ENCODE assay signal across 9 mouse cellular contexts in genomic region chr3:101516781-101517499, GRCm38 (mm10).
DNase-seq lines count a peak whose midpoint lies in the region; ATAC-seq and TF ChIP-seq lines count a peak whose summit lies in the region.
"Had no signal": no experiment of that assay in that cellular context is flagged by ENCODE, and none has a peak within 500 bp of the region (broad histone marks: within the 10 kb centered on the region; RNA-seq: fewer than 3 reads in every experiment).

No protein-coding gene starts in this region.

- TF ChIP-seq POLR2A in lung, adult 2 months (IDR thresholded peaks at IDR 0.05; ENCODE audit: borderline replicate concordance, extremely low read depth, low read depth, low read length): no peak
- no peak for TF ChIP-seq POLR2A in thymus, adult 2 months (IDR thresholded peaks at IDR 0.05; ENCODE audit: control insufficient read depth, extremely low read depth, insufficient read depth, low read length, poor library complexity)

- no peaks in the 10 kb centered on the region for H3K9me3 ChIP-seq in lung, embryonic 14.5 days (ENCODE audit: low read depth, low read length)
- no peaks in the 10 kb centered on the region for H3K9me3 ChIP-seq in forebrain, postnatal 0 days (ENCODE audit: low read length)
- no peaks in the 10 kb centered on the region for H3K9me3 ChIP-seq in limb, embryonic 11.5 days (ENCODE audit: control insufficient read depth, low read length)
- H3K9me3 ChIP-seq in midbrain, embryonic 16.5 days (replicated peaks; ENCODE audit: control insufficient read depth, low read length, poor library complexity, severe bottlenecking): no peaks in the 10 kb centered on the region

- DNase-seq in lung, embryonic 14.5 days: no peak
- DNase-seq in lung, adult 2 months: no peak
- no peak for DNase-seq in forebrain, postnatal 0 days
- DNase-seq in limb, embryonic 11.5 days (ENCODE audit: low spot score): no peak
- DNase-seq in testis, postnatal 10 days (ENCODE audit: low spot score): no peak
- no peak for DNase-seq in gastrocnemius, postnatal 10 days
- DNase-seq in thymus, adult 2 months: no peak

- ATAC-seq in lung, embryonic 14.5 days (ENCODE audit: insufficient read depth): no peak
- peak; percentile 70 for ATAC-seq in forebrain, postnatal 0 days
- no peak for ATAC-seq in limb, embryonic 11.5 days (ENCODE audit: insufficient number of reproducible peaks, low FRiP score, low TSS enrichment, low read depth)
- ATAC-seq in midbrain, embryonic 16.5 days: peak; percentile 54; the same call in 1 of the 2 replicates

- no peaks in the 10 kb centered on the region for H3K27me3 ChIP-seq in lung, embryonic 14.5 days (ENCODE audit: insufficient read depth, low read length)
- H3K27me3 ChIP-seq in forebrain, postnatal 0 days (ENCODE audit: insufficient read depth, low read length): no peaks in the 10 kb centered on the region
- no peaks in the 10 kb centered on the region for H3K27me3 ChIP-seq in limb, embryonic 11.5 days (ENCODE audit: control insufficient read depth, insufficient read depth, low read length)
- H3K27me3 ChIP-seq in midbrain, embryonic 16.5 days (ENCODE audit: control insufficient read depth, insufficient read depth, low read depth, low read length): no peaks in the 10 kb centered on the region
- no peaks in the 10 kb centered on the region for H3K27me3 ChIP-seq in thymus, adult 2 months (ENCODE audit: control insufficient read depth, insufficient read depth, low read length)

- WGBS in lung, embryonic 14.5 days: 49% methylated on average over 15 of the region's 15 CpGs
- WGBS in lung, adult 2 months: 65% methylated on average over 15 of the region's 15 CpGs
- 42% methylated on average over 15 of the region's 15 CpGs for WGBS in forebrain, postnatal 0 days
- 67% methylated on average over 15 of the region's 15 CpGs for WGBS in limb, embryonic 11.5 days
- 46% methylated on average over 15 of the region's 15 CpGs for WGBS in midbrain, embryonic 16.5 days
- WGBS in thymus, adult 2 months: 94% methylated on average over 15 of the region's 15 CpGs

- peaks cover 18% of the 10 kb centered on the region; the same call in 1 of the 2 replicates for H3K4me1 ChIP-seq in lung, embryonic 14.5 days (ENCODE audit: insufficient read depth)
- H3K4me1 ChIP-seq in lung, adult 2 months (ENCODE audit: control insufficient read depth, insufficient read depth, low read length): peaks cover 10% of the 10 kb centered on the region; the same call in 1 of the 2 replicates
- H3K4me1 ChIP-seq in forebrain, postnatal 0 days (ENCODE audit: insufficient read depth): 0 out of 2 replicates have a peak, but pooled peaks cover 3% of the 10 kb centered on the region
- H3K4me1 ChIP-seq in limb, embryonic 11.5 days (ENCODE audit: control insufficient read depth, insufficient read depth, low read length): peaks cover 7% of the 10 kb centered on the region
- H3K4me1 ChIP-seq in midbrain, embryonic 16.5 days (ENCODE audit: control insufficient read depth, insufficient read depth, low read length): peaks cover 15% of the 10 kb centered on the region
- peaks cover 16% of the 10 kb centered on the region for H3K4me1 ChIP-seq in thymus, adult 2 months (replicated peaks; ENCODE audit: control insufficient read depth, insufficient read depth, low read length)

- no peak overlapping the region for H3K4me2 ChIP-seq in lung, embryonic 14.5 days
- H3K4me2 ChIP-seq in forebrain, postnatal 0 days (ENCODE audit: low read depth): no peak overlapping the region
- no peak overlapping the region for H3K4me2 ChIP-seq in limb, embryonic 11.5 days (ENCODE audit: low read depth, severe bottlenecking)
- H3K4me2 ChIP-seq in midbrain, embryonic 16.5 days (ENCODE audit: low read length): no peak overlapping the region

- no peak overlapping the region for H3K4me3 ChIP-seq in lung, embryonic 14.5 days (ENCODE audit: low read depth, low read length)
- H3K4me3 ChIP-seq in lung, adult 2 months (replicated peaks; ENCODE audit: extremely low read depth, low read depth, low read length): no peak overlapping the region
- no peak overlapping the region for H3K4me3 ChIP-seq in forebrain, postnatal 0 days (ENCODE audit: low read depth, low read length)
- no peak overlapping the region for H3K4me3 ChIP-seq in limb, embryonic 11.5 days (ENCODE audit: low read depth, low read length)
- no peak overlapping the region for H3K4me3 ChIP-seq in midbrain, embryonic 16.5 days (ENCODE audit: low read depth, low read length)
- H3K4me3 ChIP-seq in thymus, adult 2 months (ENCODE audit: control insufficient read depth, insufficient read depth, low read length): no peak overlapping the region
- H3K4me3 ChIP-seq: heart, adult 2 months had no signal

- TF ChIP-seq CTCF in lung, embryonic 14.5 days (IDR thresholded peaks at IDR 0.05; ENCODE audit: low read depth): no peak
- TF ChIP-seq CTCF in lung, adult 2 months (IDR thresholded peaks at IDR 0.05; ENCODE audit: insufficient read depth, low read length): no peak
- TF ChIP-seq CTCF in forebrain, postnatal 0 days (IDR thresholded peaks at IDR 0.05; ENCODE audit: low read depth): no peak
- no peak for TF ChIP-seq CTCF in thymus, adult 2 months (IDR thresholded peaks at IDR 0.05; ENCODE audit: borderline replicate concordance, control insufficient read depth, extremely low read depth, insufficient read depth, low read length, poor library complexity)

- no peaks in the 10 kb centered on the region for H3K36me3 ChIP-seq in lung, embryonic 14.5 days (ENCODE audit: insufficient read depth)
- H3K36me3 ChIP-seq in forebrain, postnatal 0 days (ENCODE audit: insufficient read depth): no peaks in the 10 kb centered on the region
- no peaks in the 10 kb centered on the region for H3K36me3 ChIP-seq in limb, embryonic 11.5 days (ENCODE audit: control insufficient read depth, insufficient read depth, low read length)
- H3K36me3 ChIP-seq in midbrain, embryonic 16.5 days (ENCODE audit: control insufficient read depth, insufficient read depth, low read length): no peaks in the 10 kb centered on the region
- no peaks in the 10 kb centered on the region for H3K36me3 ChIP-seq in thymus, adult 2 months (ENCODE audit: control insufficient read depth, insufficient read depth, low read length)

- no peak overlapping the region for H3K9ac ChIP-seq in lung, embryonic 14.5 days
- H3K9ac ChIP-seq in forebrain, postnatal 0 days: no peak overlapping the region
- no peak overlapping the region for H3K9ac ChIP-seq in limb, embryonic 11.5 days (ENCODE audit: low read length)
- H3K9ac ChIP-seq in midbrain, embryonic 16.5 days (ENCODE audit: low read depth, low read length): peak overlapping the region; percentile 33; the same call in 1 of the 2 replicates

- H3K27ac ChIP-seq in lung, embryonic 14.5 days (ENCODE audit: low read depth): peak overlapping the region; percentile 14
- H3K27ac ChIP-seq in forebrain, postnatal 0 days (ENCODE audit: low read depth, low read length): peak overlapping the region; percentile 9; the same call in 1 of the 2 replicates
- 0 out of 2 replicates have a peak overlapping the region, but pooled peaks have one; percentile 26 for H3K27ac ChIP-seq in limb, embryonic 11.5 days (replicated peaks; ENCODE audit: low read depth, low read length)
- H3K27ac ChIP-seq in midbrain, embryonic 16.5 days (ENCODE audit: low read length): peak overlapping the region; percentile 36
- H3K27ac ChIP-seq in thymus, adult 2 months (ENCODE audit: control insufficient read depth, insufficient read depth, low read length): no peak overlapping the region
- H3K27ac ChIP-seq: heart, adult 2 months had no signal

Comparison
In these comparisons a context has a peak if more than half of its experiments do, and no peak if none do; other contexts are left out.
1. ATAC-seq: peak in forebrain, postnatal 0 days (single experiment) and midbrain, embryonic 16.5 days (single experiment); none in lung, embryonic 14.5 days (single experiment) and limb, embryonic 11.5 days (single experiment).